Mouse (Mus musculus) lung, adult 2 months (tissue): ENCODE results near the gene Ankrd55. TPM values are rescaled to one million over a fixed set of nuclear protein-coding genes. Genes with fewer than 3 reads are reported as not detected.

Experiments
- DNase-seq: peaks from one replicate; pipeline ENCODE4 v3.0.0; 2022
- H3K4me1 ChIP-seq: fragments of 200-500 bp; 2 replicates; pipeline ENCODE4 v1.6.1; 2011; ENCODE audit warnings: low read length; ENCODE audit not compliant: control insufficient read depth, insufficient read depth
- H3K4me3 ChIP-seq: fragments of 200-500 bp; replicated peaks from 2 replicates; pipeline ENCODE3; 2011; ENCODE audit warnings: low read depth, mild to moderate bottlenecking, control low read depth, low read length; ENCODE audit errors: extremely low read depth
- CTCF ChIP-seq: fragments of 200-500 bp; IDR thresholded peaks from 2 replicates; pipeline ENCODE4 v1.5.1; 2011; ENCODE audit warnings: mild to moderate bottlenecking, low read length, control low read depth; ENCODE audit not compliant: insufficient read depth
- POLR2A ChIP-seq: fragments of 200-500 bp; IDR thresholded peaks from 2 replicates; pipeline ENCODE4 v1.6.1; 2011; ENCODE audit warnings: low read depth, mild to moderate bottlenecking, control low read depth, low read length, borderline replicate concordance; ENCODE audit errors: extremely low read depth
- WGBS: fragments of 180-500 bp; shearing (Covaris S2); methylation state at CpG from one replicate; pipeline ENCODE4 v1.1.7; 2018; 5-methylcytosine and 5-hydroxymethylcytosine counted together
- polyA plus RNA-seq: library from polyadenylated mRNA; depleted of rRNA; stranded (reverse); fragments of >200 nt; gene quantifications from 2 replicates; pipeline ENCODE4 v1.2.3, GENCODE M21; 2012

Ankrd55 gene
- polyA plus RNA-seq, 1 experiment = 0.15 TPM

- Histone ChIP-seq H3K4me1 (no peaks in the 10 kb centered on the region), H3K4me3 (no peak overlapping the region)
- TF ChIP-seq POLR2A (no peak), CTCF (no peak)
- no peak for DNase-seq
- WGBS = 77% methylated on average over 8 of the region's 8 CpGs
Measured at GRCm38 (mm10) chr13:112413611-112414010, 125.4 kb downstream of the Ankrd55 start.

- Histone ChIP-seq H3K4me1 (no peaks in the 10 kb centered on the region), H3K4me3 (no peak overlapping the region)
- DNase-seq = no peak
- TF ChIP-seq POLR2A (no peak), CTCF (no peak)
- 79% methylated on average over 6 of the region's 6 CpGs for WGBS
Measured at GRCm38 (mm10) chr13:112415896-112416295, 127.6 kb downstream of the Ankrd55 start.

- TF ChIP-seq CTCF = no peak
- TF ChIP-seq POLR2A = no peak
- H3K4me1 ChIP-seq = no peaks in the 10 kb centered on the region
- no peak overlapping the region for H3K4me3 ChIP-seq
- WGBS = 16% methylated on average over 8 of the region's 8 CpGs
- no peak for DNase-seq
Measured at GRCm38 (mm10) chr13:112416410-112417162, 128.3 kb downstream of the Ankrd55 start.

- no peaks in the 10 kb centered on the region for H3K4me1 ChIP-seq
- DNase-seq = no peak
- H3K4me3 ChIP-seq = no peak overlapping the region
- no peak for TF ChIP-seq CTCF
- TF ChIP-seq POLR2A = no peak
- WGBS = 54% methylated on average over 4 of the region's 4 CpGs
Measured at GRCm38 (mm10) chr13:112417163-112417523, 128.9 kb downstream of the Ankrd55 start.

GRCm38 (mm10) chr13:112417861-112418423 lies 129.7 kb downstream of the Ankrd55 start:
- no peaks in the 10 kb centered on the region for H3K4me1 ChIP-seq
- DNase-seq = no peak
- TF ChIP-seq CTCF (no peak), POLR2A (no peak)
- H3K4me3 ChIP-seq = no peak overlapping the region
- 72% methylated on average over 2 of the region's 2 CpGs for WGBS

- H3K4me3 ChIP-seq = no peak overlapping the region
- 85% methylated on average over 4 of the region's 4 CpGs for WGBS
- no peak for DNase-seq
- no peaks in the 10 kb centered on the region for H3K4me1 ChIP-seq
- TF ChIP-seq POLR2A (no peak), CTCF (no peak)
Measured at GRCm38 (mm10) chr13:112418595-112418994, 130.3 kb downstream of the Ankrd55 start.

- TF ChIP-seq POLR2A (no peak), CTCF (no peak)
- WGBS = 80% methylated on average over 2 of the region's 2 CpGs
- Histone ChIP-seq H3K4me1 (peaks cover 4% of the 10 kb centered on the region), H3K4me3 (no peak overlapping the region)
- no peak for DNase-seq
Measured at GRCm38 (mm10) chr13:112424212-112424611, 136.0 kb downstream of the Ankrd55 start.

GRCm38 (mm10) chr13:112424635-112425034 lies 136.4 kb downstream of the Ankrd55 start:
- H3K4me1 ChIP-seq = peaks cover 4% of the 10 kb centered on the region
- WGBS = 69% methylated on average over 7 of the region's 7 CpGs
- TF ChIP-seq CTCF (no peak), POLR2A (no peak)
- no peak for DNase-seq
- H3K4me3 ChIP-seq = no peak overlapping the region

GRCm38 (mm10) chr13:112425181-112425654 lies 137.0 kb downstream of the Ankrd55 start:
- H3K4me3 ChIP-seq = no peak overlapping the region
- 64% methylated on average over 8 of the region's 8 CpGs for WGBS

More at GRCm38 (mm10) chr13:112425181-112425654, 137.0 kb downstream of the Ankrd55 start:
- DNase-seq = no peak
- peaks cover 4% of the 10 kb centered on the region for H3K4me1 ChIP-seq
- TF ChIP-seq CTCF (no peak), POLR2A (no peak)
